Mouse (Mus musculus) forebrain, embryonic 16.5 days (tissue): Measurements from ENCODE around the gene Actr3. TPM values are rescaled to one million over a fixed set of nuclear protein-coding genes. Genes with fewer than 3 reads are reported as not detected.

Experiments used
- ATAC-seq: fragments of 200-750 bp; cut with Nextera tagmentation; 2 replicates; pipeline ENCODE4 v1.8.0; 2017; ENCODE audit warnings: mild to moderate bottlenecking, moderate library complexity
- H3K27ac ChIP-seq: fragments of 300-500 bp; sonication (generic); 2 replicates; pipeline ENCODE4 v1.5.1; 2014; ENCODE audit warnings: low read length, control low read depth
- H3K27me3 ChIP-seq: fragments of 300-500 bp; sonication (generic); replicated peaks from 2 replicates; pipeline ENCODE4 v1.6.1; 2014; ENCODE audit warnings: low read length; ENCODE audit not compliant: control insufficient read depth, insufficient read depth
- H3K36me3 ChIP-seq: fragments of 300-500 bp; sonication (generic); 2 replicates; pipeline ENCODE4 v1.6.1; 2014; ENCODE audit not compliant: control insufficient read depth, insufficient read depth
- H3K4me1 ChIP-seq: fragments of 300-500 bp; sonication (generic); replicated peaks from 2 replicates; pipeline ENCODE4 v1.6.1; 2014; ENCODE audit warnings: low read length; ENCODE audit not compliant: control insufficient read depth, insufficient read depth
- H3K4me2 ChIP-seq: fragments of 300-500 bp; sonication (generic); 2 replicates; pipeline ENCODE4 v1.6.1; 2014; ENCODE audit warnings: mild to moderate bottlenecking, low read length, control low read depth
- H3K4me3 ChIP-seq: fragments of 300-500 bp; sonication (generic); replicated peaks from 2 replicates; pipeline ENCODE4 v1.5.1; 2014; ENCODE audit warnings: mild to moderate bottlenecking, low read length, control low read depth
- H3K9ac ChIP-seq: fragments of 300-500 bp; sonication (generic); replicated peaks from 2 replicates; pipeline ENCODE4 v1.6.1; 2014; ENCODE audit warnings: low read depth, low read length, control low read depth
- H3K9me3 ChIP-seq: fragments of 300-500 bp; sonication (generic); 2 replicates; pipeline ENCODE4 v1.6.1; 2016; ENCODE audit warnings: low read length; ENCODE audit not compliant: control insufficient read depth
- WGBS: fragments of 180-500 bp; shearing (Covaris S2); extraction: QIAGEN DNeasy Blood & Tissue Kit; methylation state at CpG from one replicate; pipeline ENCODE4 v1.1.7; 2014; 5-methylcytosine and 5-hydroxymethylcytosine counted together
- polyA plus RNA-seq: library from polyadenylated mRNA; unstranded; fragments of >200 nt; fragmentation: Nextera tagmentation; extraction: Ambion mirVana; gene quantifications from 2 replicates; pipeline ENCODE4 v1.2.1, GENCODE M21; 2015

Gene Actr3
- polyA plus RNA-seq, 1 experiment from 2014 or later, result 241 TPM

GRCm38 (mm10) chr1:125467936-125468335, 32.4 kb upstream of the Actr3 start:
- no peaks in the 10 kb centered on the region for H3K4me1 ChIP-seq
- H3K27ac ChIP-seq, result no peak overlapping the region
- no peak overlapping the region for H3K4me2 ChIP-seq
- 94% methylated on average over 4 of the region's 4 CpGs for WGBS
- H3K27me3 ChIP-seq, result no peaks in the 10 kb centered on the region
- H3K4me3 ChIP-seq, result no peak overlapping the region
- no peaks in the 10 kb centered on the region for H3K9me3 ChIP-seq
- ATAC-seq, result no peak
- no peaks in the 10 kb centered on the region for H3K36me3 ChIP-seq
- no peak overlapping the region for H3K9ac ChIP-seq

GRCm38 (mm10) chr1:125466621-125467257, 31.2 kb upstream of the Actr3 start:
- Histone ChIP-seq H3K36me3 (no peaks in the 10 kb centered on the region), H3K4me1 (no peaks in the 10 kb centered on the region), H3K9ac (no peak overlapping the region), H3K9me3 (no peaks in the 10 kb centered on the region), H3K4me3 (no peak overlapping the region), H3K27ac (no peak overlapping the region), H3K4me2 (no peak overlapping the region), H3K27me3 (no peaks in the 10 kb centered on the region)
- no peak for ATAC-seq
- WGBS, result 89% methylated on average over 10 of the region's 10 CpGs

- 92% methylated on average over 4 of the region's 4 CpGs for WGBS
- Histone ChIP-seq H3K4me2 (no peak overlapping the region), H3K4me3 (no peak overlapping the region)
Observed at GRCm38 (mm10) chr1:125464011-125464410, 28.5 kb upstream of the Actr3 start.

GRCm38 (mm10) chr1:125463349-125463748, 27.8 kb upstream of the Actr3 start:
- no peaks in the 10 kb centered on the region for H3K4me1 ChIP-seq
- H3K4me3 ChIP-seq, result no peak overlapping the region
- no peak overlapping the region for H3K4me2 ChIP-seq
- H3K27me3 ChIP-seq, result no peaks in the 10 kb centered on the region
- no peaks in the 10 kb centered on the region for H3K36me3 ChIP-seq
- 86% methylated on average over 2 of the region's 2 CpGs for WGBS
- H3K27ac ChIP-seq, result no peak overlapping the region
- H3K9ac ChIP-seq, result no peak overlapping the region
- no peak for ATAC-seq
- H3K9me3 ChIP-seq, result no peaks in the 10 kb centered on the region

More at GRCm38 (mm10) chr1:125464011-125464410, 28.5 kb upstream of the Actr3 start:
- no peaks in the 10 kb centered on the region for H3K27me3 ChIP-seq
- ATAC-seq, result no peak
- no peaks in the 10 kb centered on the region for H3K36me3 ChIP-seq
- H3K4me1 ChIP-seq, result no peaks in the 10 kb centered on the region
- H3K9ac ChIP-seq, result no peak overlapping the region
- H3K27ac ChIP-seq, result no peak overlapping the region
- no peaks in the 10 kb centered on the region for H3K9me3 ChIP-seq

- H3K4me2 ChIP-seq, result no peak overlapping the region
- H3K9ac ChIP-seq, result no peak overlapping the region
- H3K36me3 ChIP-seq, result no peaks in the 10 kb centered on the region
- ATAC-seq, result no peak
- WGBS, result 87% methylated on average over 1 of the region's 1 CpGs
- no peaks in the 10 kb centered on the region for H3K4me1 ChIP-seq
- H3K27me3 ChIP-seq, result no peaks in the 10 kb centered on the region
- no peak overlapping the region for H3K27ac ChIP-seq
- no peak overlapping the region for H3K4me3 ChIP-seq
- H3K9me3 ChIP-seq, result no peaks in the 10 kb centered on the region
Observed at GRCm38 (mm10) chr1:125462917-125463316, 27.4 kb upstream of the Actr3 start.

GRCm38 (mm10) chr1:125458531-125458930, 23.0 kb upstream of the Actr3 start:
- Histone ChIP-seq H3K4me2 (no peak overlapping the region), H3K9me3 (no peaks in the 10 kb centered on the region), H3K4me1 (peaks cover 4% of the 10 kb centered on the region; the same call in 1 of the 2 replicates), H3K4me3 (no peak overlapping the region), H3K27ac (no peak overlapping the region), H3K9ac (no peak overlapping the region), H3K27me3 (no peaks in the 10 kb centered on the region), H3K36me3 (no peaks in the 10 kb centered on the region)
- ATAC-seq, result no peak
- WGBS, result 82% methylated on average over 5 of the region's 5 CpGs

- no peak for ATAC-seq
- peaks cover 4% of the 10 kb centered on the region; the same call in 1 of the 2 replicates for H3K4me1 ChIP-seq
- no peak overlapping the region for H3K9ac ChIP-seq
- no peak overlapping the region for H3K27ac ChIP-seq
- H3K36me3 ChIP-seq, result no peaks in the 10 kb centered on the region
- no peak overlapping the region for H3K4me2 ChIP-seq
- WGBS, result 7% methylated on average over 2 of the region's 2 CpGs
- H3K27me3 ChIP-seq, result no peaks in the 10 kb centered on the region
- H3K4me3 ChIP-seq, result no peak overlapping the region
- no peaks in the 10 kb centered on the region for H3K9me3 ChIP-seq
Observed at GRCm38 (mm10) chr1:125455128-125455527, 19.6 kb upstream of the Actr3 start.

GRCm38 (mm10) chr1:125450282-125451000, 14.9 kb upstream of the Actr3 start:
- WGBS, result 91% methylated on average over 4 of the region's 4 CpGs
- no peak for ATAC-seq
- Histone ChIP-seq H3K27ac (no peak overlapping the region), H3K4me1 (peaks cover 4% of the 10 kb centered on the region; the same call in 1 of the 2 replicates), H3K27me3 (no peaks in the 10 kb centered on the region), H3K4me3 (no peak overlapping the region), H3K36me3 (no peaks in the 10 kb centered on the region), H3K9me3 (peaks cover 5% of the 10 kb centered on the region; the same call in 1 of the 2 replicates), H3K4me2 (no peak overlapping the region), H3K9ac (no peak overlapping the region)

- H3K36me3 ChIP-seq, result no peaks in the 10 kb centered on the region
- no peak overlapping the region for H3K27ac ChIP-seq
- no peak overlapping the region for H3K4me3 ChIP-seq
- no peak overlapping the region for H3K4me2 ChIP-seq
- peaks cover 5% of the 10 kb centered on the region; the same call in 1 of the 2 replicates for H3K9me3 ChIP-seq
- no peaks in the 10 kb centered on the region for H3K27me3 ChIP-seq
- no peak overlapping the region for H3K9ac ChIP-seq
- H3K4me1 ChIP-seq, result no peaks in the 10 kb centered on the region
- no peak for ATAC-seq
Observed at GRCm38 (mm10) chr1:125447926-125448325, 12.4 kb upstream of the Actr3 start.
